Mouse (Mus musculus) lung, postnatal 36 days (tissue): ENCODE data around the gene Trrap.

Source experiments
- DNase-seq: peaks from one replicate; pipeline ENCODE4 v3.0.0; 2022; ENCODE audit warnings: mixed read lengths

Gene Trrap

DNA sequence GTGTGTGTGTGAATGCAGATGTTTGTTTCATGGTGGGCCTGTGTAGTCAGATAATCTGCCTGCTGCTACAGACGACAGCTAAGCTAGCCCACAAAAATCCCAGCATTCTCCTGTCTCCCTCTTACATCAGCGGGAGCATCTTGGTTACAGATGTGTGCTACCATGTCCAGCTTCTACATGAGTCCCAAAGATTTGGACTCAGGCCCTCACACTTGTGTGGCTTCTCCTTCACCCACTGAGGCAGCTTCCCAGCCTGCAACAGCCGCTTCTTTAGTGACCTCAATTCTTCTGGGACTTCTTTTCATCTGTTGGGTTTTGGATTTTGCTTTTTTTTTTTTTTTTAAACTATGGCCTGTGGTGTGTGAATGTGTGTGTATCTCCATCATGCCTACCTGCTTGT lies 105.3 kb downstream of the Trrap start:
- no peak for DNase-seq

DNA sequence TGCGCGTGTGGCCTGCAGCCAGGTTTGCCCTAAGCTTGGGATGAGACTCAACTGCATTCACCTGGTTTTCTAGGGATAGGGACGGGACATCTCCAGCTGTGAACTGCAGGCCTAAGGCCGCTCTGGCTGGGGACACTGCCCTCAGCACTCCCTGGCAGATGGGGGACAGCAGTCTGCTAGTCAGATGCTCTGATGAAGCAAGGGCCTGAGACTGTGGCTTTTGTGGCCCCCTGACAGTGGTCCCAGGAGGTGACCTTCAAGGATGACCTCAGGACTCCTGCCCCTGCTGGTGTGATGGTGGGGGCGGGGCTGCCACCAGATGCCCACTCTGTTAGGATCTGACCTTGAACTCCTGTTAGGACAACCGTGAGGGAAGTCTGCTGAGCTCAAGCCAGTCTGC lies 107.7 kb downstream of the Trrap start:
- DNase-seq: no peak

DNA sequence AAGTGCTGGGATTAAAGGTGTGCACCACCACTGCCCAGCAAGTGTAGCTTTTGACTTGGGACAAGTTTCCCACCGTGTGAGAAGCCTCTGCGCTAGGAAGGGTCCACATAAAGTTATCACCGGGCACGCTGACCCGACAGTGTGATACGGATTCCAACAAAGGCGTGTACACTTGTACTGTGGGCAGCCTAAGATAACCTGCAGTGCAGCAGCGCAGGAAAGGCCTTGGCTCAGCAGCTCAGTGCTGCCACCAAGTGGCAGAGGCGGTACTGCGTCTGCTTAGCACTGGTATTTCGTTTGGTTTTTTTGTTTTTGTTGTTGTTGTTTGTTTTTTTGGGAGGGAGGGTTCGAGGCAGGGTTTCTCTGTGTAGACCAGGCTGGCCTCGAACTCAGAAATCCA lies 108.4 kb downstream of the Trrap start:
- peak; percentile 75 for DNase-seq

DNA sequence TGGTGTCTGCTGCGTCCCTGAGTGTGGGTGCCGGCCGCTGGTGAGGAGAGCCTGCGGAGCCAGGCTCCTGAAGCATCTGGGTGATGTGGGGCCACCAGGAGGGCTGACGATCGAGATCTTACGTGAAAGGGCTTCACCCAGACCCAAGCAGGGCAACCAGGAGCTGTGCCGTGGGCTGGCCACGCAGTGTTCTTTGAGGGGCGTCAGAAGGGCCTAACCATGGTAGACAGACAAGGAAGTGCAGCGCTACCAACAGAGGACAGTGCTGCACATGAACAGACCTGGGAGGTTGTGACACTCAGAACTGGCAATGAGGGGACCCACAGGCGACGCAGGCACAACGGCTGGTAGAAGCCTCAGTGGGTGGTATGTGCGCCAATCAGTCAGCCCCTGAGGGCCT lies 109.5 kb downstream of the Trrap start:
- no peak for DNase-seq

DNA sequence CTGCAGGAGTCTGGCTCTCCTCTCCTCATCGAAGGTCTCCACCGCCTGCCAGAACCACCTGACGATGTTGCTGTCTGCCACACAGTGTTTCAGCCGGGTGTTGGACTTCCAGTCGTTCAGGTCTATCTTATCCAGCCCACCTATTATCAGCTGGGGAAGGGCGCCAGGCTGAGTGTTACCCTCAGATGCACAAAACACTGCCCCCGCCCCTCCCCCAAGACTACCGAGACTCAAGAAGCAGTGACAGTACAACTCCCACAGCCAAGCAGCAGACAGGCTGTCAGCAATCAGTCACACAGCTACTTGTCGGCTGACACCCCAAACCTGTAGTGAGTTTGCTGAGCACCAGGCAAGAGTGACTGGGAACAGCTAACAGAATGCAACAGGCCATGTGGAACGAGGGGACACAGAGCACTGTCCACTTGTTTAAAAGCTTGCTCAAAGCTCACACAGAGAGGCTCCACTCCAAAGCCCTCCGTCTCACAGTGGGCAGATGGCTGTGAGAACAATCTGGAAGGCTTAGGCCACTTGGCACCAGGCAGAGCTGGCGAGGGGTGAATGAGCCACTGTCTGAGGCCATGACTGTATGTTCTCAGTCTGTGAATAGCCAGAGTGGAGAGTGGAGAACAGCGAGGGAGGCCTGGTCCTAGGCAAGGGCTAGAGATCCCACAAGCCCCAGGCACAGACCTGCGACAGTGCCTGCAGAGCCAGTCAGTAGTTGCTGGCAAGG lies 114.3 kb downstream of the Trrap start:
- DNase-seq: no peak

DNA sequence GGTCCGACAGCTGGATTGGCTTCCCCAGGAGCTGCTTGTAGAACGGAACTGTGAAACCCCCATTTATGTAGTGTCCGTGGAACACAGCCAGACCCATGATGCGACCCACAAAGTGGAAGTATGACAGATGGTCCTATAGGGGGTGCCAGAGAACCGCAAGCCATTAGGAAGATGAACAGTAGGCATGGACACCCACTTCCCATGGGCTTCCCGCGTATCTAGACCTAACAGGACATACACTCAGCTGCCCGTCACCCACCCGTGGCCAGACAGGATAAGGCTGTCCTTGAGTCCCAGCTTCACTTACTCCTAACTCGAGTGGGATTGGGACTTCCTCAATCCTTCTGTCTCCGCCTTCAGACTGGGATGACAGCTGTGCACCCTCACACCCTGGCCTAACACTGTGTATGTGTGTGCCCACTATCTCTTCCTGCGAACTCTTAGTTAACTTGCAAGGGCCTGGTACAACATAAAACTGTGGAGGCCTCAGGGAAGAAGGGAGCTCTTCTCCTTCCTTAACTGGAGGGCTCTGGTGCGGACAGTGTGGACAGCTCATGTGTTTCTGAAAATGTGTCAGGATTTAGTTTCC lies 117.2 kb downstream of the Trrap start:
- peak; percentile 49 for DNase-seq

DNA sequence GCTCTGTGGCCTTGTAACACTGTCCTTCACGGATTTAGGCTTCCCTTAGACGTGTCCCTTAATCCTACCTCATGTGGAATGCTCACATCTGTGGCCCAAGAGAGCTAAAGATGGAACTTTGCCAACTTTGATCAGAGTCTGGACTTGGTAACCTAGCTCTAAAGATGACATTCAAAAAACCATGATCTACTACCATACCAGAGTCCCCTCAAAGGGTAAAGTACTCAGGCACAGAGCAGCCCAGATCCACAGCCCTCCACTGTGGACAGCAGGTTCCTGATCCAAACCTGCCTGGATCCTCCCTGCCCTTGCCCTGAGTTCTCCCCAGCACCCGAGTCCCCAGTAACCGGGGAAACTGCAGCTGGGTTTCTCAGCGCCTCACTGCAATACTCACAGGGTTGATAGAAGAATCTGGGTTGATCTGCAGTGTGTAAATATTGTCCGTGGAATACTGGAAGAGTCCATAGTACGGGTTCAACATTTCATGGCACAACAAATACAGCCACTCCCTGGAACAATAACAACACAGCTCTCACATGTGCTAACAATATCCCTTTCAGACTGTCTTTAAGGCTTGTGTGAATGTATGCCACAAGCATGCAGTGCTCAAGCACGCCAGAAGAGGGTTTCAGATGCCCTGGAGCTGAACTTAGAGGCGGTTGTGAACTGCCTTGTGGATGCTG lies 118.6 kb downstream of the Trrap start:
- no peak for DNase-seq

DNA sequence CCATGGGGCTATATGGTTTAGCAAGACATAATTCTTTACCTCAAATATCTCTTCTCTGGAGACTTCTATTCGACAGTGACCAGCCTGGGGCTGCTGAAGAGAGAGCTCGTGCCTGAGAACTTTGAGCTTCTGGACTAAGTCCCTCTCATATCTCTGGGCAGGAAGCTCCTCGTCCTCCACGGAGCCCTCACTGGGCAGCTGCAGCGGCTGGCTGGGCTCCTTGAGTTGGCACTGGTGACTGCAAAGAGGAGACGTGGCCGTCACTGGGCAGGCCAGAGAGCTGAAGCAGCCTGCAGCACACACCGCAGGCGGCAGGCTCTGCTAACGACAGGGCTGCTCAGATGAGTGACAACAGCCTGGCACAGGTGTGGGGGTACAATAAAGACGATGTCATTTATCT lies 123.7 kb downstream of the Trrap start:
- DNase-seq: no peak

DNA sequence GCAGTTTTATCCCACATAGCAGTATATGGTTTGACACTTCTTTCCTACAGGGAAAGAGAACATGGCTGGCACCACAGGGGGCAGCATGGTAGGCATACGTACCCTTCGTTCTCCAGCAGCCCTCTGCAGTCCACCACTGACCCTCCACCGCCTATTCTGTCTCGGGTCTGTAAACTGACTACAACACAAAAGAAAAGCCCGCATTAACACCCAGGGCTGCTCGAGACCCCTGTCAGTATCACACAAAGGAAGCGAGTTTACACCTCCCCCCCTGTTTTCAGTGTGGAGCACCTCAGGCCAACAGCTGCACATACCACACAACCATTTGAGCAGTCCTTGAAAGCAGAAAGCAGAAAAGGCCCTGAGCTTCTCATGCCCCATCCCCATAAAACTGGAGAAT lies 130.3 kb downstream of the Trrap start:
- DNase-seq: no peak

DNA sequence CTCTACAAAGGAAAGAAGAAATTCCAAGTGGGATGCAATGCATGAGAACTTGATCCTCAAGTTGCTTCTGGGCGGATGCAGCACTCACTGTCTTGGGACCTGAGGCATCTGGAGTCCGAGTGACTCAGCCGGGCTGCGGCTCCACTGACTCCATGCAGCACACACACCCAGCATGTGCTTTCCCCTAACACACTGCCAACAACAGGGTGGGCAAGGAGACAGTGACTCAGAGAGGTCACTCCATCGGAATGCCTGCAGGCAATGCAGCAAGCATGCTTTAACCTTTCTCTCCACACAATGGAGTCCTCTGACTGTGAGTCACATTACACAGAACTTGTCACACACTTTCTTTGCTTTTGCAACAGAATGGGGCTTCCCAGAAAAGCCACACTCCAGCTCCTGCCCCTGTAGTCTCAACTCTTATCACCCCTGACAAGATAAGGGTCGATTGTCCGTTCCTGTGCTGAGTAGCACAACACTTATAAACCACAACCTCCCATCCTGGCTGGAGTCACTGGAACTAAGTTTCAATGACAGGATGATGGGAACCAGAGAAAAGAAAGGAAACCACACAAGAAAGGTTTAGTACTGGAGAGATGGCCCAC lies 131.0 kb downstream of the Trrap start:
- DNase-seq: no peak

DNA sequence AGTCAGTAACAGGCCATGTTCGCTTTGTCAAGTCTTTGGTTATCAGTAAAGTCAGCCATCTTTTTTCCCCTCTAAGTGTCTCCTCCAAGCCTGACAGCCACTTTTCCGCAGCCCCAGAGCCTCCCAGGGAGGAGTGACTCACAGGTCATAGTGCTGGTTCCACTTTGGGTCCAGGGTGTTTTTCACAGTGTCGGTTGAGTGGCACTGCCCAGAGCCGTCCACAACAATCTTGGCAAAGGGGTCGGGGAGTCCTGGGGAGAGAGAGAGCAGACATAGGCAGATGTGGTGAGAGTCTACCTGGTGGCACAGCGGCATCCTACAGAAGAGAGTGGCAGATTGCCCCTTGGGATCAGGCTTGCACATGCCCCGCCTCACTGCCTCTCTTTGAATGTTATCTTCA lies 133.5 kb downstream of the Trrap start:
- no peak for DNase-seq

DNA sequence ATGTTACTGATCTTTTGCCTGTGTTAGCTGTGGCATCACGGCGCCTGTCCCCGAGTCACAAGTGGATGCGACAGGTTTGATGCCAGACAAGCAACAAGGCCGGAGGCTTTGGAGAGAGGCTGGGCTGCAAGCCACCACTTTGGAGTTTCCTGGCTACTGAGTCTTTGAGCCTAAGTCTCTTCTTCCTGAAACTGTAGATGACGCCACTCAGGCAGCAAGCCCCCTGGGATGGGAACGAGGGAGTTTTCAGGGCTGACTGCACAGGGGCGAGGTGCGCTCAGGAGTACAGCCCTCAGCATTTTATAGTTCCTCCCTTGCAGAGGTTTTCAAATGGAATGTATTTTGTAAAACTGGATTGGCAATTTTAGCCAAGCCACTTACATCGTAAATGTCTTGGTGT lies 134.3 kb downstream of the Trrap start:
- no peak for DNase-seq

DNA sequence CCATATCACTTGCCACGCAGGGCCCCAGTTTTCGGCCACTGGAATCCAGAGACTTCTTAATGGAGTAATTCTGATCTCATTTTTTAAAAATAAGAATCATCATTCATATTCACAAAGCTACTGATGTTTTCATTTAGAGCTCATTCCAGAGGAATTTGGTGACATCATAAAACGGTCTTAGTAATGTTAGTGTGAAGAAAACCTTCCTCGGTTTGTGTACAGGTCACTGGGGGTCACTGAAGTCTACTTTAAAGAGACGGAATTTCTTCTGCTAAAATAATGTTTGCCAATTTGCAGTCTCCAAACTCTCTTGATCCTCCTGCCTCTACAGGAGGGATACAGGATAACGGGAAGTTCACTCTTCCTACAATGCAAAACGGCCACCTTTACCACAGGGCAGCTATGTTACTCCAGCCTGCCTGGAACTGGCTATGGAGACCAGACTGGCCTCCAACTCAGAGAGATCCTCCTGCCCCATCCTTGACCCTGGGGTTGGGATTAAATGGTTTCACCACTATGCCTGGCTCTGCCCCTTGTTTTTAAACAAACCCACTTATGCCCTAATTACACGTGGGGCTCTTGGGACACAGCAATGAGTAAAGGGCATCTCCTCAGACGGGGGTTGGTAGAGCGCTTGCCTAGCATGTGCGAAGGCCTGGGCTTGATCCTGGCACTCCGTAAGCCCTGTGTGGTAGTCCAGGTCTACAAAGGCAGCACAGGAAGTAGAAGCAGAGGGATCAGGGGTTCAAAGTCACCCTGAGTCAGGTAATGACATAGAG lies 137.0 kb downstream of the Trrap start:
- no peak for DNase-seq

DNA sequence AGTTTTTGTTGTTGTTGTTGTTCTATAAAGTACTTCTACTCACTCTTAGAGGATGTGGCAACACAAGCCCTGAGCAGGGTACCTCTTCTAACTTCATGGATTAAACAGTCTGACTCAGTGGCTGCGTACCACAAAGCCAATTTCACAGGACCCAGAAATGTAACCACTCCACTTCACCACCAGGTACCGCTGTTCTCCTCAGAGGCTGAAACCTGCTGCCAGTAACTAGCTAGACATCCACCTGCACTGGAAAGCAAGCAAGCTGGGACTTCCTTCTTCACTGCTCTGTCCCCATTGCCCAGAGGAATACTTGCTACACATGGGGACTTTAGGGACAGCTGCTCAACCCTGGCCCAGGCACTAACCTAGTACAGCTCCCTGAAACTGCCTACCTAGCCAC lies 140.1 kb downstream of the Trrap start:
- DNase-seq: peak; percentile 63
